Mouse (Mus musculus) CH12.LX (cell line): ENCODE data around the gene Gm26657. TPM values are rescaled to one million over a fixed set of nuclear protein-coding genes. Genes with fewer than 3 reads are reported as not detected.

Experiments used
- DNase-seq: peaks from one replicate; pipeline ENCODE4 v3.0.0-alpha.2; 2013; ENCODE audit errors: extremely low read depth
- H3K27ac ChIP-seq: 2 replicates; pipeline ENCODE4 v1.5.1; 2012; ENCODE audit warnings: low read depth, mild to moderate bottlenecking, control low read depth, moderate library complexity; ENCODE audit not compliant: insufficient read depth
- H3K27me3 ChIP-seq: replicated peaks from 2 replicates; pipeline ENCODE3; 2012; ENCODE audit warnings: inconsistent platforms
- H3K36me3 ChIP-seq, 2 experiments: replicated peaks in 1 of 2; 2 replicates each; pipeline versions ENCODE3 to v1.6.1; 2012; ENCODE audit warnings: inconsistent platforms in 1 of 2, low read length in 1 of 2, mild to moderate bottlenecking in 1 of 2, mixed read lengths in 1 of 2, moderate library complexity in 1 of 2; ENCODE audit not compliant: control insufficient read depth in 1 of 2, insufficient read depth in 1 of 2
- H3K4me1 ChIP-seq, 2 experiments: 2 replicates each; pipeline ENCODE4 v1.6.1; 2012; ENCODE audit warnings: inconsistent platforms in 1 of 2, moderate library complexity in 1 of 2; ENCODE audit not compliant: insufficient read depth in 2 of 2, control insufficient read depth in 1 of 2
- H3K4me2 ChIP-seq: 2 replicates; pipeline ENCODE4 v1.6.1; 2012; ENCODE audit warnings: low read depth, mild to moderate bottlenecking, control low read depth; ENCODE audit not compliant: poor library complexity, insufficient read depth, severe bottlenecking
- H3K4me3 ChIP-seq, 3 experiments: fragments of 150-350 bp in 1 of 3; sonication (generic) in 1 of 3; replicated peaks in 1 of 3; 2 replicates each; pipeline versions ENCODE3 to v1.5.1; 2011 to 2012; ENCODE audit warnings: low read depth in 2 of 3, low read length in 2 of 3, mild to moderate bottlenecking in 2 of 3, moderate library complexity in 2 of 3, control low read depth in 1 of 3, improper control_type of control experiment in 1 of 3, inconsistent platforms in 1 of 3, mixed read lengths in 1 of 3; ENCODE audit not compliant: poor library complexity in 1 of 3
- H3K79me2 ChIP-seq: replicated peaks from 2 replicates; pipeline ENCODE4 v1.6.1; 2012; ENCODE audit warnings: mild to moderate bottlenecking, moderate library complexity; ENCODE audit not compliant: control insufficient read depth, poor library complexity, insufficient read depth, severe bottlenecking; ENCODE audit errors: extremely low read depth
- H3K9ac ChIP-seq: 2 replicates; pipeline ENCODE4 v1.6.1; 2012; ENCODE audit warnings: low read depth, mild to moderate bottlenecking, control low read depth, moderate library complexity; ENCODE audit not compliant: insufficient read depth
- H3K9me3 ChIP-seq: replicated peaks from 2 replicates; pipeline ENCODE3; 2012; ENCODE audit warnings: low read length, inconsistent platforms, mixed read lengths
- BHLHE40 ChIP-seq: IDR thresholded peaks from 2 replicates; pipeline ENCODE4 v1.6.1; 2011; ENCODE audit warnings: mild to moderate bottlenecking, low read depth, low read length, improper control_type of control experiment
- CTCF ChIP-seq, 2 experiments: IDR thresholded peaks in 1 of 2; conservative IDR thresholded peaks in 1 of 2; 2 replicates each; pipeline ENCODE4 v1.5.1; 2011 to 2012; ENCODE audit warnings: low read depth in 2 of 2, low read length in 2 of 2, improper control_type of control experiment in 1 of 2, inconsistent platforms in 1 of 2, mild to moderate bottlenecking in 1 of 2, moderate library complexity in 1 of 2
- E2F4 ChIP-seq: IDR thresholded peaks from 2 replicates; pipeline ENCODE4 v1.6.1; 2011; ENCODE audit warnings: low read depth, low read length, improper control_type of control experiment; ENCODE audit not compliant: insufficient replicate concordance
- ELF1 ChIP-seq: IDR thresholded peaks from 2 replicates; pipeline ENCODE4 v1.6.1; 2014; ENCODE audit warnings: low read depth, mild to moderate bottlenecking, inconsistent platforms, low read length, improper control_type of control experiment
- EP300 ChIP-seq: IDR thresholded peaks from 2 replicates; pipeline ENCODE4 v1.6.1; 2011; ENCODE audit warnings: low read length, improper control_type of control experiment
- HCFC1 ChIP-seq: IDR thresholded peaks from 2 replicates; pipeline ENCODE4 v1.6.1; 2012; ENCODE audit warnings: low read depth, mild to moderate bottlenecking, inconsistent platforms, low read length, improper control_type of control experiment
- IRF4 ChIP-seq: IDR thresholded peaks from 2 replicates; pipeline ENCODE4 v1.6.1; 2014; ENCODE audit warnings: low read depth, mild to moderate bottlenecking, inconsistent platforms, low read length, improper control_type of control experiment
- JUN ChIP-seq: IDR thresholded peaks from 2 replicates; pipeline ENCODE4 v1.6.1; 2011; ENCODE audit warnings: low read depth, mild to moderate bottlenecking, low read length, improper control_type of control experiment, moderate library complexity; ENCODE audit not compliant: insufficient read depth
- MAX ChIP-seq: IDR thresholded peaks from 2 replicates; pipeline ENCODE4 v1.6.1; 2011; ENCODE audit warnings: low read length, improper control_type of control experiment
- MEF2A ChIP-seq: IDR thresholded peaks from 2 replicates; pipeline ENCODE4 v1.6.1; 2014; ENCODE audit warnings: low read depth, mild to moderate bottlenecking, inconsistent platforms, low read length, improper control_type of control experiment, borderline replicate concordance
- NRF1 ChIP-seq: IDR thresholded peaks from 2 replicates; pipeline ENCODE4 v1.6.1; 2014; ENCODE audit warnings: low read depth, mild to moderate bottlenecking, inconsistent platforms, low read length, improper control_type of control experiment, moderate library complexity
- PAX5 ChIP-seq: IDR thresholded peaks from 2 replicates; pipeline ENCODE4 v1.6.1; 2012; ENCODE audit warnings: low read length, inconsistent platforms, mixed read lengths
- RAD21 ChIP-seq: IDR thresholded peaks from 2 replicates; pipeline ENCODE4 v1.6.1; 2011; ENCODE audit warnings: low read depth, mild to moderate bottlenecking, low read length, improper control_type of control experiment, moderate library complexity
- SIN3A ChIP-seq: IDR thresholded peaks from 2 replicates; pipeline ENCODE4 v1.6.1; 2012; ENCODE audit warnings: low read length, improper control_type of control experiment, inconsistent platforms
- SMC3 ChIP-seq: IDR thresholded peaks from 2 replicates; pipeline ENCODE4 v1.6.1; 2011; ENCODE audit warnings: low read depth, low read length, improper control_type of control experiment
- TBP ChIP-seq: conservative IDR thresholded peaks from 2 replicates; pipeline ENCODE4 v1.6.1; 2011; ENCODE audit warnings: low read depth, low read length, improper control_type of control experiment
- TCF12 ChIP-seq: IDR thresholded peaks from 2 replicates; pipeline ENCODE4 v1.6.1; 2014; ENCODE audit warnings: low read depth, mild to moderate bottlenecking, inconsistent platforms, low read length, improper control_type of control experiment
- UBTF ChIP-seq: IDR thresholded peaks from 2 replicates; pipeline ENCODE4 v1.6.1; 2012; ENCODE audit warnings: low read depth, mild to moderate bottlenecking, inconsistent platforms, low read length, improper control_type of control experiment, moderate library complexity
- USF2 ChIP-seq: conservative IDR thresholded peaks from 2 replicates; pipeline ENCODE4 v1.6.1; 2011; ENCODE audit warnings: low read depth, low read length, improper control_type of control experiment
- ZMIZ1 ChIP-seq: IDR thresholded peaks from 2 replicates; pipeline ENCODE4 v1.6.1; 2012; ENCODE audit warnings: low read depth, mild to moderate bottlenecking, inconsistent platforms, low read length, improper control_type of control experiment
- ZNF384 ChIP-seq: IDR thresholded peaks from 2 replicates; pipeline ENCODE4 v1.6.1; 2012; ENCODE audit warnings: low read depth, low read length, improper control_type of control experiment, inconsistent platforms
- dilution Hi-C: fragments of 300-500 bp; cut with MboI; formaldehyde crosslinking; loops from 2 replicates; pipeline ENCODE4 v1.14.3; 2020; ENCODE audit warnings: low sequenced_read_pairs; ENCODE audit not compliant: extremely low pct_unique_long_range_greater_than_20kb, extremely low pct_ligation_motif_present
- in situ Hi-C: fragments of 300-500 bp; cut with MboI; formaldehyde crosslinking; loops from 3 replicates; pipeline ENCODE4 v1.14.3; 2019; ENCODE audit warnings: low sequenced_read_pairs, low pct_ligation_motif_present, low pct_unique_long_range_greater_than_20kb, mixed read lengths
- polyA plus RNA-seq: library from polyadenylated mRNA; unstranded; fragments of >175 nt; gene quantifications from 2 replicates; pipeline ENCODE4 v1.2.1, GENCODE M21; 2012; ENCODE audit warnings: low read depth; ENCODE audit not compliant: insufficient read length
- total RNA-seq, 2 experiments: library from RNA; depleted of rRNA; stranded (reverse); fragments of 300-350 nt in 1 of 2; fragments of >200 nt in 1 of 2; gene quantifications; 2 replicates each; pipeline ENCODE4 v1.2.3; 2012 to 2014

Gene Gm26657
- total and polyA plus RNA-seq, 3 experiments: not detected

- Histone ChIP-seq H3K27ac (no peak overlapping the region), H3K27me3 (no peaks in the 10 kb centered on the region), H3K79me2 (no peaks in the 10 kb centered on the region), H3K9me3 (no peaks in the 10 kb centered on the region), H3K4me3 (no peak overlapping the region), H3K4me1 (no peaks in the 10 kb centered on the region), H3K9ac (no peak overlapping the region), H3K4me2 (no peak overlapping the region), H3K36me3 (no peaks in the 10 kb centered on the region)
- in situ Hi-C loops (no loop called here), dilution Hi-C loops (no loop called here)
- no peak for TF ChIP-seq TCF12
- no peak for TF ChIP-seq SIN3A
- TF ChIP-seq MAX: no peak
- TF ChIP-seq SMC3: no peak
- no peak for TF ChIP-seq E2F4
- no peak for TF ChIP-seq CTCF (conservative IDR thresholded peaks at IDR 0.05 in 1 of 2, IDR thresholded peaks at IDR 0.05 in 1 of 2; ENCODE audit: low read depth in 2 of 2, low read length in 2 of 2)
- TF ChIP-seq EP300: no peak
- no peak for TF ChIP-seq MEF2A
- TF ChIP-seq ZMIZ1: no peak
- TF ChIP-seq UBTF: no peak
- TF ChIP-seq NRF1: no peak
- TF ChIP-seq IRF4: no peak
- TF ChIP-seq TBP: no peak
- no peak for TF ChIP-seq ZNF384
- TF ChIP-seq JUN: no peak
- no peak for TF ChIP-seq ELF1
- no peak for TF ChIP-seq PAX5
- TF ChIP-seq USF2: no peak
- DNase-seq: no peak
Observed at GRCm38 (mm10) chr4:56720403-56720802, 19.5 kb upstream of the Gm26657 start.

GRCm38 (mm10) chr4:56721469-56721868 is 18.4 kb upstream of the Gm26657 start:
- Histone ChIP-seq H3K36me3 (no peaks in the 10 kb centered on the region), H3K4me1 (no peaks in the 10 kb centered on the region), H3K9me3 (no peaks in the 10 kb centered on the region), H3K27me3 (no peaks in the 10 kb centered on the region), H3K27ac (no peak overlapping the region), H3K9ac (no peak overlapping the region), H3K79me2 (no peaks in the 10 kb centered on the region), H3K4me2 (no peak overlapping the region), H3K4me3 (no peak overlapping the region)
- dilution Hi-C loops: no loop called here
- in situ Hi-C loops: no loop called here
- peak; percentile 39 for DNase-seq
- TF ChIP-seq CTCF (conservative IDR thresholded peaks at IDR 0.05 in 1 of 2, IDR thresholded peaks at IDR 0.05 in 1 of 2; ENCODE audit: low read depth in 2 of 2, low read length in 2 of 2) (peak; percentile 54 to 69; a peak in 3 of 4 replicates), RAD21 (peak; percentile 23), BHLHE40 (no peak), SMC3 (peak; percentile 50), HCFC1 (no peak)
